Mouse (Mus musculus) left cerebral cortex, adult 2 months (tissue): ENCODE data around the gene Lrrc10. TPM values are rescaled to one million over a fixed set of nuclear protein-coding genes. Genes with fewer than 3 reads are reported as not detected.

ENCODE experiments used
- DNase-seq, 2 experiments: peaks; one replicate each; pipeline ENCODE4 v3.0.0; 2021 to 2022; ENCODE audit warnings: low spot score in 2 of 2, mixed read lengths in 1 of 2; ENCODE audit errors: extremely low spot score in 1 of 2
- H3K27ac ChIP-seq: fragments of 200-600 bp; 2 replicates; pipeline ENCODE4 v1.8.1; 2022
- H3K4me3 ChIP-seq: fragments of 200-600 bp; 2 replicates; pipeline ENCODE4 v1.8.1; 2022
- CTCF ChIP-seq: fragments of 200-600 bp; IDR thresholded peaks from 2 replicates; pipeline ENCODE4 v1.8.1; 2022; ENCODE audit warnings: antibody characterized with exemption, mild to moderate bottlenecking, moderate library complexity
- intact Hi-C: fragments of 180-260 bp; cut with DNase I; formaldehyde crosslinking; loops from one replicate; pipeline ENCODE4 v1.15.1; 2025
- long read RNA-seq, 2 experiments: library from polyadenylated mRNA; stranded (forward); transcript quantifications; one replicate each; pipeline ENCODE4 v2.0.0; 2021; ENCODE audit warnings: borderline mapping rate in 2 of 2
- total RNA-seq, 2 experiments: library from RNA; stranded (reverse); gene quantifications; 2 replicates each; pipeline ENCODE4 v1.2.3; 2021

Lrrc10 gene
- not detected for total RNA-seq
- long read RNA-seq, experiment 1 = 0 reads
- long read RNA-seq, experiment 2 = 0 reads

- peak in 1 of 2 experiments; percentile 34 for DNase-seq
- TF ChIP-seq CTCF = no peak
- intact Hi-C loops = no loop called here
- H3K4me3 ChIP-seq = peak within 1 kb of the TSS; percentile 19; the same call in 1 of the 2 replicates
- no peak within 1 kb of the TSS for H3K27ac ChIP-seq
These were observed at the start of gene Lrrc10 for GRCm38 (mm10) chr10:117045175-117046056. TSS of gene Lrrc10 (plus strand) at chr10:117045341.

DNA sequence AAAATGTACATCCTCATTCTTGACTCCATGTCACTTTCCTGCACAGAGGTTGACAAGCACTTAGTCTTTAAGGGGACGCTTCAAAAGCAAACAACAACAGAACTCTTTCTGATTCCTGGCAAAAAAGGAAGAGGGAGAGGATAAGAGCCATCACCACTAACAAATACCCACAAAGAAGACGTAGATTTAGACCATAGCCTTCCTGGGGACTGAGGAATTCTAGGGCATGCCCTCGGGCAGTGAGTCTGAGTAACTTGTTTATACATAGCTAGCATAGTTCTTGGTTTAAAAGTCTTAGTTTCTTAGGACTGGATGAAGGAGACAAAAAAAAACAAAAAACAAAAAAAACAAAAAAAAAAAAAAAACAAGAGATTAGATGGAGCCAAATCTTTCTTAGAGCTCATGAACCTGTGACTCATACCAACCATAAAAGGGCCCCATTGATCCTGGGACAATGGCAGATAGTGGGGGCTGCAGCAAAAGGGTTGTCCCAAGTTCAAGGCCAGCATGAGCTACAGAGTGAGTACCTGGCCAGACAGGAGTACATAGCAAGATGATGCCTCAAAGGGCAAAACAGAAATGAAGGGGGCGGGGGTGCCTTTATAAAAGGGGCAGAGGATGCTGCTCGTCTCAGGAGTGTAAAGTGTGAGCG lies 49.4 kb upstream of the Lrrc10 start:
- H3K27ac ChIP-seq = no peak overlapping the region
- TF ChIP-seq CTCF = no peak
- H3K4me3 ChIP-seq = no peak overlapping the region
- no peak for DNase-seq
- intact Hi-C loops = no loop called here

DNA sequence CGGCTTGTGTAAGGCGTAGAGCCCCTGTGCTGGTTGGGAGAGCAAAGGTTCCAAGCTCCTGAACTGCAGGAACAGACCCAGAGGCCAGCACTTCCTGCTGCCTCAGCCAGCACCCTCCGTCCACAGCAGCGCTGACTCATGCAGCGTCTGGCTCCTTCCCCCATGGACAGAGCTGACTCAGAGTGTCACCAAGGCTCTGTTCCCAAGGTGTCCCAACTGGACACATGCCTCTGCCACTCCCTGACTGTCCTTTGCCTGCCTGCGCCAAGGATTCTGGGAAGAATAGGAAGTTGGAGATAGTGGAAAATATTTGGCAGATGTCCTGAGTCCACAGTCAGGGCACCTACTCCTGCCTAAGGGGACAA lies 48.9 kb upstream of the Lrrc10 start:
- H3K27ac ChIP-seq = no peak overlapping the region
- intact Hi-C loops = no loop called here
- H3K4me3 ChIP-seq = no peak overlapping the region
- no peak for TF ChIP-seq CTCF
- DNase-seq = no peak

GRCm38 (mm10) chr10:116998716-116999455 lies 46.3 kb upstream of the Lrrc10 start:
- no peak overlapping the region for H3K27ac ChIP-seq
- no peak for TF ChIP-seq CTCF
- DNase-seq = no peak
- H3K4me3 ChIP-seq = no peak overlapping the region
- intact Hi-C loops = no loop called here

- Histone ChIP-seq H3K27ac (no peak overlapping the region), H3K4me3 (no peak overlapping the region)
- no peak for DNase-seq
- intact Hi-C loops = no loop called here
- no peak for TF ChIP-seq CTCF
These were observed 44.2 kb upstream of the Lrrc10 start for GRCm38 (mm10) chr10:117000975-117001374.

DNA sequence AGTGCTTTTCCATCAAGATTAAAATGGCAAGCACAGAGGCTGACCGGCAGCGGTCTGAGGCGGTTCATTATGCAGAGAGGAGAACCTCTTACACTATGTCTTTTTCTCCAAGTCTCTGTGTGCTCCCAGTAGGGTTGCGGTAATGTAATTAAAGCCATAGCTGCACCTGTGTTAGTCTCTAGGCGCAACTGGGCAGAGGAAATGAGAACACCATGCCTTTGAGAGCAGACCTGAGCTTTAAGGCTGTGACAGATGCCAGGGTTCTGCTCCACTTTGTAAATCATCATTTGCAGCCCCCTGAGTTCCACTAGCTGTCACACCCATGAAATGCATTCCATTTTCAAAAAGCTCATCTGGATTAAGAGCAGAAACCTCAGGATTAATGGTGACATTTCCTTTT lies 40.4 kb upstream of the Lrrc10 start:
- no peak for TF ChIP-seq CTCF
- no peak for DNase-seq
- H3K27ac ChIP-seq = no peak overlapping the region
- H3K4me3 ChIP-seq = no peak overlapping the region
- intact Hi-C loops = no loop called here

GRCm38 (mm10) chr10:117005707-117006464 lies 39.3 kb upstream of the Lrrc10 start:
- DNase-seq = no peak
- intact Hi-C loops = no loop called here
- TF ChIP-seq CTCF = no peak
- H3K4me3 ChIP-seq = no peak overlapping the region
- H3K27ac ChIP-seq = no peak overlapping the region

DNA sequence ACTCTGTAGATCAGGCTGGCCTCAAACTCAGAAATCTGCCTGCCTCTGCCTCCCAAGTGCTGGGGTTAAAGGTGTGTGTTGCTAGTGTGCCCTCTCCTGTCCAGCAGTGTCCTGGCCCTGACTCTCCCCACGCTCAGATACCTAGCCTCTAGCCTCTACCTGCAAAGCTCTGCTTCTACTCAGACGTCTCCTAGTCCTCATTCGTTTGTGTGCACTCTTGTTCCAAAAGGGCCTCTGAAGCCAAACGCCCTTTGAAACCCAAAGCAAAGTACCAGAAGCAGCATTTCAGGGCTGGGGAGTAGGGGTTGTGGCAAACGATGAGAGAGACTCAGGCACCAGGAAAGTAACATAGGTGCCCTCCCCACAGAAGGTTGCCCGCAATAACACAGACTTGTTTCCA lies 35.5 kb upstream of the Lrrc10 start:
- intact Hi-C loops = loop anchor here (5.0 kb wide), 1 partner anchor 52 kb away; no protein-coding TSS in a partner anchor
- no peak for TF ChIP-seq CTCF
- Histone ChIP-seq H3K27ac (no peak overlapping the region), H3K4me3 (no peak overlapping the region)
- no peak for DNase-seq

DNA sequence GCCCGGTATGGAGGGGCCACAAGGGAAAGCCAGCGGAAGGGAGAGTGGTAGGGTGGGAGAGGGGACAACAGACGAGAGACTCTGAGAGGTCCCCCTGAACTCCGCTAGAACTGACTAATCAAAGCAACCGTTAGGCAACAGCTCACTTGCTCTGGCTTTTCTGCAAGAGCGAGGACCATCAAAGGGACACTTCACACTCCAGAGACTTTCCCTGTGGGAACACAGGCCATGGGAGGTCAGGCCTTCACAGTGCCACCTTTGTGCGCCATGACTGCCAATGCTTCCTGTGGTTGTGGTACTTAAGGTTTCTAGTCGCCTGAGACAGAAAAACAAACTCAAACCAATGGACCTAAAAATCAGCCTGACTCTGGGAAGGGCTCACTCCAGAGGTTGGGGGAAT lies 34.1 kb upstream of the Lrrc10 start:
- no peak for TF ChIP-seq CTCF
- no peak for DNase-seq
- Histone ChIP-seq H3K27ac (no peak overlapping the region), H3K4me3 (no peak overlapping the region)
- intact Hi-C loops = loop anchor here (5.0 kb wide), 1 partner anchor 54 kb away; no protein-coding TSS in a partner anchor

DNA sequence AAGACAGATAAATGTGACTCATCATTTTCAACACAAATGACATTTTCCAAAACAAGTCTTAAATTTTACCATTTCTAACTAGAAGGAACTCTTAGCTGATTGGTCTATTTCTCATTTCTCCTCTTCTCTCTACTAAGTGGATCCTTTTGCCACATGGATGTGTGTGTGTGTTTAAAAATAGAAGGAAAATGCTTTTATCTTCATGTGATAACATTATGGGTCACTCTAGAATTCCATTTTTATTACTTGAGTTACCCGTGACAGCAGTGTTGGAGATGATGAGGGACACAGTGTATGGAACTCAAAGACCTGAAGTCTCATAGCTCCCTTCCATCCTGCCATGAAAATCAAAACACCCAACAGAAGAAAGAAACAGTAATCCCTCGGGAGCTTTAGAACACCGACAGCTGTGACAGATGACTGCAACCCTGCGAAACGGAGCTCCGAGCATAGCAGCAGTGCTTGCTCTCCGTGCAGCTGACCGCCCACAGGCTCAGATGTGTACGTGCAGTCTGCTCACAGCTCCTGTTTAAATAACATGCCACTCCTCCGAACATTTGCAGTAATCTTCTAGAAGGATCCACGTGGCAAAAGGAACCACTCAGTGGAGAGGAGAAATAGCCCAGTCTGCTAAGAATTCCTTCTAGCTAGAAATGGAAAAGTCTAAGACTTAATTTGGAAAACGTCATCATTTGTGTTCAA lies 31.3 kb upstream of the Lrrc10 start:
- Histone ChIP-seq H3K27ac (peak overlapping the region; percentile 44), H3K4me3 (no peak overlapping the region)
- DNase-seq = peak; percentile 31 to 32
- intact Hi-C loops = loop anchor here (5.0 kb wide), 1 partner anchor 57 kb away; no protein-coding TSS in a partner anchor
- TF ChIP-seq CTCF = no peak; the same call in 1 of the 2 replicates
